Mouse (Mus musculus) cerebellum, adult 2 months (tissue): ENCODE data around the gene Adprm. TPM values are rescaled to one million over a fixed set of nuclear protein-coding genes. Genes with fewer than 3 reads are reported as not detected.

ENCODE experiments used
- DNase-seq, 2 experiments: peaks; one replicate each; pipeline ENCODE4 v3.0.0; 2021
- H3K27ac ChIP-seq: fragments of 200-500 bp; 2 replicates; pipeline ENCODE4 v1.5.1; 2012; ENCODE audit warnings: low read length, control low read depth, inconsistent platforms; ENCODE audit not compliant: insufficient read depth
- H3K27me3 ChIP-seq: fragments of 200-500 bp; 2 replicates; pipeline ENCODE4 v1.6.1; 2012; ENCODE audit warnings: inconsistent platforms, mild to moderate bottlenecking, low read length, moderate library complexity; ENCODE audit not compliant: control insufficient read depth, insufficient read depth
- H3K4me1 ChIP-seq: fragments of 200-500 bp; 2 replicates; pipeline ENCODE4 v1.6.1; 2011; ENCODE audit warnings: low read length; ENCODE audit not compliant: control insufficient read depth, insufficient read depth
- H3K4me3 ChIP-seq: fragments of 200-500 bp; replicated peaks from 2 replicates; pipeline ENCODE3; 2011; ENCODE audit warnings: mild to moderate bottlenecking, low read depth, low read length, control low read depth; ENCODE audit not compliant: insufficient read depth
- CTCF ChIP-seq: fragments of 200-500 bp; IDR thresholded peaks from 2 replicates; pipeline ENCODE4 v1.5.1; 2011; ENCODE audit warnings: low read depth, mild to moderate bottlenecking, control low read depth, low read length, moderate library complexity, borderline replicate concordance; ENCODE audit not compliant: insufficient read depth
- POLR2A ChIP-seq: fragments of 200-500 bp; IDR thresholded peaks from 2 replicates; pipeline ENCODE4 v1.6.1; 2011; ENCODE audit warnings: low read length, control low read depth, borderline replicate concordance; ENCODE audit not compliant: insufficient read depth
- WGBS: fragments of 180-500 bp; shearing (Covaris S2); methylation state at CpG from one replicate; pipeline ENCODE4 v1.1.7; 2018; 5-methylcytosine and 5-hydroxymethylcytosine counted together
- polyA plus RNA-seq: library from polyadenylated mRNA; depleted of rRNA; stranded (reverse); fragments of >200 nt; gene quantifications from 2 replicates; pipeline ENCODE4 v1.2.3, GENCODE M21; 2012

Adprm gene
- polyA plus RNA-seq, 1 experiment = 28.9 TPM

GRCm38 (mm10) chr11:67019711-67020475, 32.5 kb downstream of the Adprm start:
- Histone ChIP-seq H3K4me3 (no peak overlapping the region), H3K4me1 (no peaks in the 10 kb centered on the region), H3K27ac (no peak overlapping the region), H3K27me3 (no peaks in the 10 kb centered on the region)
- TF ChIP-seq CTCF (no peak), POLR2A (no peak)
- WGBS = 52% methylated on average over 7 of the region's 7 CpGs
- no peak for DNase-seq

DNA sequence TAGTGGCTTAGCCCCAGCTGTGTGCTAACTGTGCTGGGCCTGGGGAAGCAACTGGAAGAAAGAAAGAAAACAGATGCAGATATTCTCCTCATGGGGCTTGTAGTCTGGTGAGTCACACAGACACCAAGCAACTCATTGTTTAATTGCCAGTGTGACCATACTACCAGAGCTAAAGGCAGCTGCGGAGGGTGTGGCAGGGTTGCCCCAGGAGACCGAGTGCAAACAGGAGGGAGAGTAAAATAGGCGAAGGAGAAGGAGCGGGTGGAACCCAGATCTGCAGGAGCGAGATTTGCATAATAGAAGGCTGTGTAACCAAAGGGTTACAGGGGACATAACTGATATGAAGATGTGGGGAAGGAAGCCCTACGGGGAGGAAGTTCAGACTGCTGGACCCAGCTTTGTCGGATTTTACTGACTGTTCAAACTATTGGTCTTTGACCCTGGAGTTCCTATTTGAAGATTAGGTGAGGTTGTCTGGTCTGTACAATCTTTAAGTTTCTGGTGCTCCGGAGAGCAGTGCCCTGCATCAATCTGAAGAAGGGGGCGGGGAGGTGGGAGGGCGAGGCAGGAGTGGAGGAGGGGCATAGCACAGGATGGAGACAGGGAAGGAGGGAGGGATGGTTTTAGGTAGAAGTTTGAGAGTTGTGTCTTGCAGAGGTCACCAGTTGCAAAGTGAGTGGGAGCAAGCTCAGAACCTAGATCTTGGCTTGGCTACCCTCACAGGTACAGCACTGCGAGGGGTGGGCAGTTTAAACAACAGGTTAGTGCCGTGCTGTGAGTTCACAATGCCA, 34.4 kb downstream of the Adprm start:
- TF ChIP-seq CTCF = no peak
- TF ChIP-seq POLR2A = no peak
- no peak overlapping the region for H3K27ac ChIP-seq
- DNase-seq = no peak
- H3K27me3 ChIP-seq = no peaks in the 10 kb centered on the region
- no peak overlapping the region for H3K4me3 ChIP-seq
- H3K4me1 ChIP-seq = no peaks in the 10 kb centered on the region
- WGBS = 35% methylated on average over 12 of the region's 12 CpGs

DNA sequence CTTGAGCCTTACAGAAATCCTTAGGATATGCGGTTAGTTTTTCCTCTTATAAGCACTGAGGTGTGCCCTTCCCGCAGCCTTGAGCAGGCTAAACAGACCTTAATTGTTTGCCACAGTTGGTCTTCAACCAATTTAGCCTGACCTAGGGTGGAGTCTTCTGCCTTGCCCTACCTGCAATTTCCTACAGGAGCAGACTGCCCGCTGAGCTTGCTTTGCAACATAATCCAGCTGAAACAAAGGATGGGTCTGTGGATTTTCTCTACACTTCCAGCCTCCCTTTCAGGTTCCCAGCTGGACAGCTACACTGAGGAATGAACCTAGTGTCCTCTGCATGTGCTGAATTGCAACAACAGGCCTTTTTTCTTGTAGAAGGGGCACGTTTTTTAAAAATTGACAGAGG, 40.8 kb downstream of the Adprm start:
- Histone ChIP-seq H3K27me3 (no peaks in the 10 kb centered on the region), H3K27ac (no peak overlapping the region)
- WGBS = 82% methylated on average over 4 of the region's 4 CpGs

DNA sequence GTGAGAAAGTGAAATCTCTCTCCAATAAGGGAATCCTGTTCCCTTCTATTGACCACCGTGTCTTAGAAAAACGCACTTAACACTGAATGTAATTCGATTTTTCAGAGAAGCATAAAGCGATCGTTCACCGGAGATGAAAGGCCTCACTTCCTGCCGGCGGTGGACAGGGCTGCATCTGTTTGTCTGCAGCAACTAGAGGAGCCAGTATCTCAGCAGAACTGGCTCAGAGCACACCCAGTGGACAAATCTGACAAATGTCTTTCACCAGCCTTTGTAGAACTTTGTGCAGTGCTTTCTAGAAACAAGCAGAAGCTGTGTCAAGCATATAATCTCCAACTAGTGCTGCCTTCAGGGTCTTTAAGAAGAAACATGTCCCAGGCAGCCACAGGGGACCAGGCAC, 42.0 kb downstream of the Adprm start:
- H3K27me3 ChIP-seq = no peaks in the 10 kb centered on the region
- DNase-seq = no peak
- H3K4me1 ChIP-seq = peaks cover 7% of the 10 kb centered on the region
- H3K4me3 ChIP-seq = no peak overlapping the region
- TF ChIP-seq POLR2A (no peak), CTCF (no peak)
- no peak overlapping the region for H3K27ac ChIP-seq
- 11% methylated on average over 8 of the region's 8 CpGs for WGBS

More for the DNA sequence above, 40.8 kb downstream of the Adprm start:
- Histone ChIP-seq H3K4me3 (no peak overlapping the region), H3K4me1 (peaks cover 7% of the 10 kb centered on the region)
- no peak for DNase-seq
- TF ChIP-seq POLR2A (no peak), CTCF (no peak)

GRCm38 (mm10) chr11:67008528-67008927, 43.9 kb downstream of the Adprm start:
- Histone ChIP-seq H3K4me1 (peaks cover 7% of the 10 kb centered on the region), H3K27me3 (no peaks in the 10 kb centered on the region), H3K4me3 (no peak overlapping the region), H3K27ac (no peak overlapping the region)
- TF ChIP-seq CTCF (no peak), POLR2A (no peak)
- 92% methylated on average over 4 of the region's 4 CpGs for WGBS
- no peak for DNase-seq

DNA sequence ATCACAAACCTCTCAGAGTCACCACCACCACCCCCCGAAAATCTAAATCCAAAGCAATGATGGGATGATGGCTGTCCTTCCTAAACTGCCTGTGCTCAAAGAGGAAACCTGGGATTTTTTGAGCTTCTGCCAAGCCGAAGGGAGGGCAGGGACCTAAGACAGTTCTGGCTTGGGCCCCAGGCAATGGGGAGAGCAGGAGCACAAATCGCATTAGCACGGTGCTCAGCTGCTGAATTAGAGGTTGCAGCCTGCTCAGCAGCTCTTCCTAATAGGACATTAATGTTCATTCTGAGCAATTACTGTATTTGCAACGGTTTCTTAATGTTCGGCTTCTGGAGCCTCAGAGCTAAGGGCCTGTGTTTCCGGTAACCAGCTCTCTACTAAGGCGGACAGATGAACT, 44.4 kb downstream of the Adprm start:
- WGBS = 49% methylated on average over 8 of the region's 8 CpGs

DNA sequence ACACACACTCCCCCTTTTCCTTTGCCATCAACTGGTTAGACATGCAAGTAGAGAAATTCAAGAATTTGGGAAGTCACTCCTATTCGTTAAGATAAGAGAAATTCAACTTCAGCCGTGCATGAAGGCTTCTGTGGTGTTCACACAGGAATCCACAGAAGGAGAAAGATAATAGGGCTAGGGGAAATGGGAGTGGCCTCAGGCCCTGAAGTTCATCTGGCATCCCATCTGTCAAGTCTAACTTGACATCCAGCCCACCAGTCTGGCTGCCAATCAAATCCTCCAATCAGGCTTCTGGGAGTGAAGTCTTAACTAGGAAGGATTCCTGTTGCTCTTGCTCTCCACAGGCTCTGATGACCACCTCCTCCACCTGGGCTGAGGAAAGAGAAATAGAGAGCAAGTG, 49.5 kb downstream of the Adprm start:
- no peak for TF ChIP-seq POLR2A
- TF ChIP-seq CTCF = no peak
- no peak for DNase-seq
- Histone ChIP-seq H3K4me3 (no peak overlapping the region), H3K4me1 (peaks cover 12% of the 10 kb centered on the region), H3K27me3 (no peaks in the 10 kb centered on the region), H3K27ac (no peak overlapping the region)
- 38% methylated on average over 2 of the region's 2 CpGs for WGBS

More for the DNA sequence above, 44.4 kb downstream of the Adprm start:
- no peak overlapping the region for H3K4me3 ChIP-seq
- peaks cover 7% of the 10 kb centered on the region for H3K4me1 ChIP-seq
- no peak overlapping the region for H3K27ac ChIP-seq
- TF ChIP-seq POLR2A (no peak), CTCF (no peak)
- DNase-seq = peak in 1 of 2 experiments; percentile 34
- H3K27me3 ChIP-seq = no peaks in the 10 kb centered on the region
